Mouse (Mus musculus) olfactory bulb, adult 2 months (tissue): ENCODE measurements around the gene Abr. TPM values are rescaled to one million over a fixed set of nuclear protein-coding genes. Genes with fewer than 3 reads are reported as not detected.

Experiments used
- H3K27ac ChIP-seq: fragments of 200-500 bp; 2 replicates; pipeline ENCODE4 v1.5.1; 2012; ENCODE audit warnings: low read depth, low read length; ENCODE audit not compliant: insufficient read depth
- H3K4me1 ChIP-seq: fragments of 200-500 bp; 2 replicates; pipeline ENCODE4 v1.6.1; 2012; ENCODE audit warnings: low read length; ENCODE audit not compliant: control insufficient read depth, insufficient read depth
- H3K4me3 ChIP-seq: fragments of 200-500 bp; 2 replicates; pipeline ENCODE4 v1.5.1; 2012; ENCODE audit warnings: mild to moderate bottlenecking, low read depth, low read length, moderate library complexity; ENCODE audit not compliant: insufficient read depth
- CTCF ChIP-seq: fragments of 200-500 bp; IDR thresholded peaks from 2 replicates; pipeline ENCODE4 v1.5.1; 2012; ENCODE audit warnings: low read depth, mild to moderate bottlenecking, low read length, moderate library complexity; ENCODE audit not compliant: insufficient read depth
- POLR2A ChIP-seq: fragments of 200-500 bp; IDR thresholded peaks from 2 replicates; pipeline ENCODE4 v1.6.1; 2012; ENCODE audit warnings: mild to moderate bottlenecking, low read depth, low read length, moderate library complexity; ENCODE audit not compliant: insufficient read depth
- WGBS: fragments of 180-500 bp; shearing (Covaris S2); methylation state at CpG from one replicate; pipeline ENCODE4 v1.1.7; 2018; 5-methylcytosine and 5-hydroxymethylcytosine counted together
- polyA plus RNA-seq: library from polyadenylated mRNA; stranded (reverse); fragments of >200 nt; gene quantifications from 2 replicates; pipeline ENCODE4 v1.2.4, GENCODE M21; 2012; ENCODE audit warnings: low replicate concordance; ENCODE audit not compliant: missing spikeins, insufficient read depth, insufficient read length

Gene Abr
- polyA plus RNA-seq, 1 experiment, result 244 TPM

GRCm38 (mm10) chr11:76628613-76629012 lies 6.5 kb upstream of the Abr start:
- no peak for TF ChIP-seq CTCF
- Histone ChIP-seq H3K27ac (no peak overlapping the region), H3K4me1 (peaks cover 2% of the 10 kb centered on the region; the same call in 1 of the 2 replicates), H3K4me3 (no peak overlapping the region)
- 88% methylated on average over 5 of the region's 5 CpGs for WGBS

GRCm38 (mm10) chr11:76624881-76625280 lies 2.8 kb upstream of the Abr start:
- Histone ChIP-seq H3K27ac (no peak overlapping the region), H3K4me3 (no peak overlapping the region), H3K4me1 (peaks cover 17% of the 10 kb centered on the region)
- 88% methylated on average over 3 of the region's 3 CpGs for WGBS
- TF ChIP-seq CTCF, result no peak
- no peak for TF ChIP-seq POLR2A

- H3K4me1 ChIP-seq, result peaks cover 17% of the 10 kb centered on the region
- no peak overlapping the region for H3K27ac ChIP-seq
- TF ChIP-seq POLR2A, result no peak
- no peak for TF ChIP-seq CTCF
- 64% methylated on average over 10 of the region's 10 CpGs for WGBS
- no peak overlapping the region for H3K4me3 ChIP-seq
Measured at GRCm38 (mm10) chr11:76624071-76624470, 2.0 kb upstream of the Abr start.

GRCm38 (mm10) chr11:76623206-76623961 lies 1.3 kb upstream of the Abr start:
- Histone ChIP-seq H3K27ac (no peak overlapping the region), H3K4me3 (peak overlapping the region; percentile 61), H3K4me1 (peaks cover 17% of the 10 kb centered on the region)
- TF ChIP-seq CTCF (no peak), POLR2A (no peak)
- 2% methylated on average over 70 of the region's 72 CpGs for WGBS

GRCm38 (mm10) chr11:76622566-76623205 lies 572 bp upstream of the Abr start:
- no peak for TF ChIP-seq POLR2A
- no peak for TF ChIP-seq CTCF
- H3K4me3 ChIP-seq, result peak overlapping the region; percentile 61
- peaks cover 17% of the 10 kb centered on the region for H3K4me1 ChIP-seq
- H3K27ac ChIP-seq, result no peak overlapping the region
- WGBS, result under 1% methylated on average over 66 of the region's 66 CpGs

GRCm38 (mm10) chr11:76618134-76618533 lies 4.0 kb downstream of the Abr start:
- no peak for TF ChIP-seq CTCF
- TF ChIP-seq POLR2A, result no peak
- no peak overlapping the region for H3K4me3 ChIP-seq
- WGBS, result 93% methylated on average over 6 of the region's 6 CpGs

GRCm38 (mm10) chr11:76614246-76614645 lies 7.9 kb downstream of the Abr start:
- TF ChIP-seq CTCF (no peak), POLR2A (no peak)
- Histone ChIP-seq H3K4me3 (no peak overlapping the region), H3K4me1 (peaks cover 3% of the 10 kb centered on the region; the same call in 1 of the 2 replicates), H3K27ac (no peak overlapping the region)
- 52% methylated on average over 2 of the region's 2 CpGs for WGBS

More at GRCm38 (mm10) chr11:76618134-76618533, 4.0 kb downstream of the Abr start:
- Histone ChIP-seq H3K27ac (no peak overlapping the region), H3K4me1 (peaks cover 14% of the 10 kb centered on the region)

- under 1% methylated on average over 19 of the region's 19 CpGs for WGBS
- Histone ChIP-seq H3K4me3 (peak overlapping the region; percentile 41), H3K27ac (no peak overlapping the region), H3K4me1 (peaks cover 3% of the 10 kb centered on the region; the same call in 1 of the 2 replicates)
- no peak for TF ChIP-seq CTCF
- no peak for TF ChIP-seq POLR2A
Measured at GRCm38 (mm10) chr11:76612638-76613104, 9.4 kb downstream of the Abr start.

- Histone ChIP-seq H3K4me3 (no peak overlapping the region), H3K4me1 (peaks cover 5% of the 10 kb centered on the region; the same call in 1 of the 2 replicates)
- no peak for TF ChIP-seq POLR2A
- TF ChIP-seq CTCF, result no peak
Measured at GRCm38 (mm10) chr11:76610948-76611347, 11.2 kb downstream of the Abr start.

More at GRCm38 (mm10) chr11:76610948-76611347, 11.2 kb downstream of the Abr start:
- H3K27ac ChIP-seq, result no peak overlapping the region
